ENCODE assay signal across 21 mouse cellular contexts in the genomic region with DNA sequence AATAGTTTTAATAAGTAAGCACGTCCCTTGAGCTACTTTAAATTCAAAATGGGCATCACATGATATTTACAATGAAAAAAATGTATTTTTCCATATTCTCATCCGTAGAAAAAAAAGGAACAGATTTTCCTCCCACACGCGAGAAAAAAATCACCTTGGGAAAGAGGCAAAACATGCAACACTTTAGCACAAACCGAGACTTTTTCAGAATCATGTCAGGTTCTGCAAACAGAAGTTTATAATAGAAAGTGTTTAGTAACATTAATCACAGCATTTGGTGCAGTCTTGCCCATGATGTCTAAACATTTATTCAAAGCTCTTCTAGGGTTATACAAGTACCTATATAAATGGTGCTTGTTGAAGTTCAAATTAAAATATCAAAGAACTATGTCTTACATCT.
DNase-seq lines count a peak whose midpoint lies in the region; ATAC-seq lines count a peak whose summit lies in the region.
"Had no signal": no experiment of that assay in that cellular context is flagged by ENCODE, and none has a peak within 500 bp of the region (broad histone marks: within the 10 kb centered on the region; RNA-seq: fewer than 3 reads in every experiment).

No protein-coding gene starts in this region.

- no peak for DNase-seq in frontal cortex, postnatal 25 days (ENCODE audit: low spot score in 2 of 2)
- peak; percentile 2 for DNase-seq in left cerebral cortex, adult 11 months (ENCODE audit: low spot score)
- DNase-seq in left cerebral cortex, adult 18-20 months (ENCODE audit: low spot score in 2 of 2), result no peak
- DNase-seq in right cerebral cortex, adult 2 months (ENCODE audit: low spot score in 2 of 2), result peak; percentile 4 to 15
- no peak for DNase-seq in right cerebral cortex, postnatal 10 days (ENCODE audit: low spot score in 2 of 2)
- no peak for DNase-seq in neural tube, embryonic 10.5 days (ENCODE audit: extremely low spot score, low spot score)
- DNase-seq: adrenal gland, adult 8-10 months; adrenal gland, postnatal 14 days; adrenal gland, postnatal 36 days; B cell, adult 2 months; cerebellum, adult 11-12 months; cerebellum, adult 2 months; cerebellum, adult 9-10 months; cerebellum, postnatal 10 days; cerebellum, postnatal 25 days had no signal

- ATAC-seq in frontal cortex, adult (ENCODE audit: low TSS enrichment), result peak; percentile 64; the same call in 1 of the 2 replicates
- ATAC-seq: activated CD4-positive, CD25-positive, alpha-beta regulatory T cell, adult 4 months; CD4-positive, CD25-positive, alpha-beta regulatory T cell, adult 4 months; forebrain, embryonic 13.5 days; forebrain, embryonic 15.5 days; Patski had no signal

Comparison
In these comparisons a context has a peak if more than half of its experiments do, and no peak if none do; other contexts are left out.
1. DNase-seq: peak in left cerebral cortex, adult 11 months (single experiment) and right cerebral cortex, adult 2 months (2 of 2); none in frontal cortex, postnatal 25 days (0 of 2), left cerebral cortex, adult 18-20 months (0 of 2), right cerebral cortex, postnatal 10 days (0 of 2) and neural tube, embryonic 10.5 days (single experiment).